Mouse (Mus musculus) midbrain, embryonic 10.5 days (tissue): ENCODE results near the gene Frmd7. TPM values are rescaled to one million over a fixed set of nuclear protein-coding genes. Genes with fewer than 3 reads are reported as not detected.

Source experiments
- DNase-seq: peaks from one replicate; pipeline ENCODE4 v3.0.0-alpha.2; 2017; ENCODE audit warnings: low spot score
- H3K27ac ChIP-seq: fragments of 300-500 bp; sonication (generic); replicated peaks from 2 replicates; pipeline ENCODE4 v1.5.1; 2016; ENCODE audit warnings: mild to moderate bottlenecking
- H3K27me3 ChIP-seq: fragments of 300-500 bp; sonication (generic); 2 replicates; pipeline ENCODE4 v1.6.1; 2016; ENCODE audit warnings: low read depth, mild to moderate bottlenecking; ENCODE audit not compliant: poor library complexity, severe bottlenecking
- H3K36me3 ChIP-seq: fragments of 300-500 bp; sonication (generic); 2 replicates; pipeline ENCODE4 v1.6.1; 2016; ENCODE audit warnings: mild to moderate bottlenecking, moderate library complexity
- H3K4me1 ChIP-seq: fragments of 300-500 bp; sonication (generic); 2 replicates; pipeline ENCODE4 v1.6.1; 2016
- H3K4me3 ChIP-seq: fragments of 300-500 bp; sonication (generic); 2 replicates; pipeline ENCODE4 v1.5.1; 2016; ENCODE audit warnings: mild to moderate bottlenecking, moderate library complexity
- H3K9me3 ChIP-seq: fragments of 300-500 bp; sonication (generic); replicated peaks from 2 replicates; pipeline ENCODE4 v1.6.1; 2016; ENCODE audit warnings: mild to moderate bottlenecking
- WGBS: fragments of 180-500 bp; shearing (Covaris S2); methylation state at CpG from one replicate; pipeline ENCODE4 v1.1.7; 2016; 5-methylcytosine and 5-hydroxymethylcytosine counted together
- polyA plus RNA-seq: library from polyadenylated mRNA; unstranded; fragments of >200 nt; fragmentation: Nextera tagmentation; extraction: Ambion mirVana; gene quantifications from 2 replicates; pipeline ENCODE4 v1.2.1, GENCODE M21; 2016

Frmd7 gene
- not detected in 2 replicates for polyA plus RNA-seq

DNA sequence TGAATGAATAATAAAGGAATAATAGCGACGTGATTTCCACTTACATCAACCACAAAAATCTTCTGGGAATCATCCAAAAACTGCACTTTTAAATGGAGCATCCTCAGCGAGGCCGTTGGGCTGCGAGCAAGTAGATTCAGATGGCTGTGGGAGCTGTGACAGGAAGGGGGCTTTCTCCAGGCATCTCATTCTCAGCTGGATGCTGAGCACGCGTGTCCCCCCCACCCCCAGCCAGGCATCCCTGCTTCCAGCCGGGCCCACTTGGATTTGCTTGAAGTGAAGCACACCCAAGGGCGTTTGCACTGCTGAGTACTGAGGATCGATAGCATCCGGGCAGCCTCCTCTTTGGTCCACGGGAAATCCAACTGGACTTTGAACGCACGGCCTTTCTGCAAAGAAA, at the start of gene Frmd7:
Gene Frmd7, minus strand, starts transcription at position 101 of the 400 bp plus-strand sequence.
- Histone ChIP-seq H3K36me3 (no peaks in the 10 kb centered on the region), H3K27ac (no peak within 1 kb of the TSS), H3K4me3 (no peak within 1 kb of the TSS), H3K27me3 (peaks cover 18% of the 10 kb centered on the region), H3K9me3 (no peaks in the 10 kb centered on the region), H3K4me1 (no peaks in the 10 kb centered on the region)
- DNase-seq = no peak
- 76% methylated on average over 14 of the region's 14 CpGs for WGBS

DNA sequence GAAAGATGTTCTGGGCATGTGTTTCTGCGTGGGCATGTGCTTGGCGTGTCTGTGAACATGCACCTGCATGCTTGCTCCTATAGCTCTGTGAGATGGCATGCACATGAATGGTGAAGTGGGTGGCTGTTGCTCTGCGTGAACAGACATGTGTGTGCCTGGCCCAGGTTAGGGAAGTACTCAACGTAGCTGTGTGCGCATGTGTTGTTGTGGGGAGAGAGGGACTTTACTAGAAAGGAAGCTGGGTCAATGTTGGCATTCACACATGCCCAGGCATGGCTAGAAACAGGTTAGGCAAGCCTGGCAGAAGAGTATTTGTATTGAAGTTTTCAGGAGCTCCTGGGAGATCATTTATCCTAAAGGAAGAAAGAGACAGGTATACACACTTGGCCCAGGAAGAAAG, 48.8 kb upstream of the Frmd7 start:
- 94% methylated on average over 5 of the region's 5 CpGs for WGBS
- no peaks in the 10 kb centered on the region for H3K36me3 ChIP-seq

DNA sequence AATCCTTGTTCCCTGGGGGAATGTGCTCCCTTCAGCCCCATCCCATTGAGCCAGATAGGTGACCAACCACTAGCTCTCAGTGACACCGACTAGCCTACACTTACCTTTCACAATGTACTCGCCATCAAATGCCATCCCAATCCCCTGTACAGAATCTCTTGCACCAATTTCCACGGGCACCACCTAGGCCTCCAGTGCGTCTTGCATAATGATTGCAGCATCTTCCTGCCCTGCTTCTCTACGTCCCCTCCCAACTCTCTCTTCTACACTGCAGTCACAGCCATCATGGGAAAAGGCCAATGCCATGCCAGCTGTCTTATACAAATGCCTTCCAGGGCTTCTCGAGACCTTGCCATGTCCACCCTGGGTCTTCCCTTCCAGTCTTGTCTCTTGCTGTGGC, 47.4 kb upstream of the Frmd7 start:
- H3K4me3 ChIP-seq = no peak overlapping the region
- WGBS = 96% methylated on average over 6 of the region's 6 CpGs
- no peaks in the 10 kb centered on the region for H3K4me1 ChIP-seq
- no peak for DNase-seq
- H3K27me3 ChIP-seq = no peaks in the 10 kb centered on the region
- H3K9me3 ChIP-seq = no peaks in the 10 kb centered on the region
- H3K36me3 ChIP-seq = no peaks in the 10 kb centered on the region
- no peak overlapping the region for H3K27ac ChIP-seq

More for the DNA sequence above, 48.8 kb upstream of the Frmd7 start:
- H3K4me3 ChIP-seq = no peak overlapping the region
- DNase-seq = no peak
- no peaks in the 10 kb centered on the region for H3K9me3 ChIP-seq
- no peaks in the 10 kb centered on the region for H3K27me3 ChIP-seq
- no peaks in the 10 kb centered on the region for H3K4me1 ChIP-seq
- H3K27ac ChIP-seq = no peak overlapping the region

DNA sequence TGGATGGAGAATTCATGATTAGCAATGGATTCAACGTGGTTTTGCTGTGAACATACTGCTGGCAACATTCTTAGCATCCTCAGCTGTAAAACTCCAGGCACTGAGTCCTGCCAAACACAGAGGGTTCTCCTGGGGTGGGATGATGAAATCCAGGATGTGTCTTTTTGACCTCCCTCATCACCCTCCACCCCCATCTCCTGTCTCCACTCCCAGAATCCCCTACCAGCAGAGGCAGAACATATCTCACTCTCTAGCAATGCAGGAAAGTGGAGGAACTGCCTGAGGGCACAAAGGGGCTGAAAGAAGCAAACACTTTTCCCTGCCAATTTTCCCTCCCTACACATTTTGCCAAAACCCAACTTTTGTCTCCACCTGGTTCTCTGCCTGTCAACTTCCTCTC, 46.1 kb upstream of the Frmd7 start:
- Histone ChIP-seq H3K27me3 (no peaks in the 10 kb centered on the region), H3K36me3 (no peaks in the 10 kb centered on the region), H3K4me3 (no peak overlapping the region), H3K4me1 (no peaks in the 10 kb centered on the region), H3K9me3 (no peaks in the 10 kb centered on the region), H3K27ac (no peak overlapping the region)
- no peak for DNase-seq
- 56% methylated on average over 1 of the region's 1 CpGs for WGBS

DNA sequence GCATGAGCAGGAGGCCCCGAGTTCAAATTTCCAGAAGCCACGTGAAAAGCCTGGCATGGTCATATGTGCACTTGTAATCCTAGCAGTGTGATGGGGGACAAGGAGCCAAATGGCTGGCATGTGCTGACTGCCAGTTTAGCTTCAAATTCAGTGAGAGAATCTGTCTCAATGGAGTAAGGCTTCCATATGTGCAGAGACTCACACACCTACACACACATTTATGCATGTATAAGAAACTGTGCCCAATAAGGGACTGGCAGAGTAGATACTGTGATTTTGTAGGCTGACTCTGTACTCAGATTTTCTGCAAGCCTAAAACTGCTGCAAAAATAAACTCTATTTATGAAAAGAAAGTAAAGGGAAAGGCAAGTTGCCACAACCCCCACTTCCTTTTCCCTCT, 35.9 kb upstream of the Frmd7 start:
- H3K4me1 ChIP-seq = no peaks in the 10 kb centered on the region
- no peaks in the 10 kb centered on the region for H3K27me3 ChIP-seq
- H3K27ac ChIP-seq = no peak overlapping the region
- 80% methylated on average over 2 of the region's 2 CpGs for WGBS
- H3K9me3 ChIP-seq = no peaks in the 10 kb centered on the region
- no peak overlapping the region for H3K4me3 ChIP-seq
- DNase-seq = no peak
- no peaks in the 10 kb centered on the region for H3K36me3 ChIP-seq

DNA sequence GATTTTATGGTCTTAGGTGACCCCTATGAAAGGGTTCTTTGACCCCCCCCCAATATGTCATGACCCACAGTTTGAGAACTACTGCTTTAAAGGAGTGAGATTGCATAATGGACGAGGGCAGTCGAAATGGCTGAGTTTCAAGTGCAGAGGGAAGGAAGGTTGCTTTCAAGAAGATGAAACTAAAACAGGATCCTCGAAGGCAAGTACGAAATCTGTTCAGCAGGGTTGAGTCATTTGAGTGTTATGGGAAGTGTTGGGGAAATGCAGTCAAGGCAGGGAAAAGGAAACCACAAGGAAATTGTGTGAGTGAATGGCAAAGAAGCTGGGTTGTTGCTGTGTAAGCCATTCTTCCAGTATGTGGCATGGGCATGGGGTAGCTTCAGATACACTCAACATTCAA, 29.6 kb upstream of the Frmd7 start:
- 89% methylated on average over 4 of the region's 4 CpGs for WGBS
- no peak for DNase-seq
- Histone ChIP-seq H3K36me3 (no peaks in the 10 kb centered on the region), H3K9me3 (no peaks in the 10 kb centered on the region), H3K27ac (no peak overlapping the region), H3K4me1 (no peaks in the 10 kb centered on the region), H3K4me3 (no peak overlapping the region), H3K27me3 (peaks cover 6% of the 10 kb centered on the region; the same call in 1 of the 2 replicates)

DNA sequence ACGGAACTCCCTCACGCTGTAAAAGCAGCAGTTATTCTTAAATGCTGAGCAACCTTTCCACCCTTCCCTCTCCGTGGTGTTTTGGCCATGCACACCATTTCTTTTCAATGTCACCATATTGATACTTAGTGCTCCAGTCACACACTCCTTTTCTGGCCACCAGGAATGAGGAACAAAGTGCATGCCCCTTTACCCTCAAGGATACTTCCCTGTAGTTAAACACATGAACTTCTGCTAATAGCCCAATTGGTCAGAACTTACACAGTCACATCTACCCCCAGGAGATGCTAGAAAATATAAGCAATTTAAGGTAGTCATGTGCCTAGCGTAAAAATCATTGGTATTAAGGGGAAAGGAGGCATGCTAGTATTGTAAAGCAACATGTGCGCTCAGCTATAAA, 27.4 kb upstream of the Frmd7 start:
- Histone ChIP-seq H3K36me3 (no peaks in the 10 kb centered on the region), H3K4me3 (no peak overlapping the region), H3K27me3 (peaks cover 12% of the 10 kb centered on the region; the same call in 1 of the 2 replicates), H3K27ac (no peak overlapping the region), H3K9me3 (no peaks in the 10 kb centered on the region), H3K4me1 (no peaks in the 10 kb centered on the region)
- 85% methylated on average over 5 of the region's 5 CpGs for WGBS
- DNase-seq = no peak

DNA sequence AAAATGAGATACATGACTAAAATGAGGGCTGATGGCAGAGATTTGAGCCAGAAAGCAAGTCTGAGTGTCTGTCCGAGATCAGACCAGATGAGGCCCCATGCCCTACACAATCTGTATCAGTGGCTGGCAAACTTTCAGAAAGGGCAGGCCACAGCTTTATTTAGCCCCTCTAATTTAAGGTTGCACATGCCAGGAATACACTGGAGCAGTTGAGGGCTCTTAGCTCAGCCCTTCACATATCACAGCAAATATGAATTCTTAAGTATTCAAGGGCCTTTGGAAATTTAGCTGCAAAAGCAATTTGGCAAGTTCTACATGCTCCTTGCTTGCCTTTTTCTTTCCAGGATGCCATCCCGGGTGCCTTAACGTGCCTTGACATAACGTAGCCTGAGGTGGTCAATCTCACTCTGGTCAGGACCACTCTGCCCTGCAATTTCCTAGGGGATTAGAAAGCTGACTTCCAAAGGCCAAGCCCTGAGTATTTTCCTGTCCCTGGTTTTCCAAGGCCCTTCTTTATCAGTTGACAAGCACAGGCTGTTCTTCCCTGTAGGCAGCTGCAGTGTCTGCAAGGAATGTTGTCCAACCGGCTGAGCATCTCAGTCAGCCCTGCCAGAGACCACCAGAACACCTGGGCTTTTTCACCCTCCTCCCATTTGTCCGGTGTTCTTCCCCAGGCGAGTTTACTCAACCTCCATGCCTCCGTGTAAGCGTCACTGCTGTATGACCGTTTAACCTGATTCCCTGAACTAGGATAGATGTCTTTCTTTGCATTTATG, 25.8 kb upstream of the Frmd7 start:
- no peaks in the 10 kb centered on the region for H3K4me1 ChIP-seq
- no peak overlapping the region for H3K4me3 ChIP-seq
- H3K27me3 ChIP-seq = peaks cover 16% of the 10 kb centered on the region
- DNase-seq = no peak
- H3K36me3 ChIP-seq = no peaks in the 10 kb centered on the region
- no peaks in the 10 kb centered on the region for H3K9me3 ChIP-seq
- WGBS = 74% methylated on average over 10 of the region's 10 CpGs
- no peak overlapping the region for H3K27ac ChIP-seq

DNA sequence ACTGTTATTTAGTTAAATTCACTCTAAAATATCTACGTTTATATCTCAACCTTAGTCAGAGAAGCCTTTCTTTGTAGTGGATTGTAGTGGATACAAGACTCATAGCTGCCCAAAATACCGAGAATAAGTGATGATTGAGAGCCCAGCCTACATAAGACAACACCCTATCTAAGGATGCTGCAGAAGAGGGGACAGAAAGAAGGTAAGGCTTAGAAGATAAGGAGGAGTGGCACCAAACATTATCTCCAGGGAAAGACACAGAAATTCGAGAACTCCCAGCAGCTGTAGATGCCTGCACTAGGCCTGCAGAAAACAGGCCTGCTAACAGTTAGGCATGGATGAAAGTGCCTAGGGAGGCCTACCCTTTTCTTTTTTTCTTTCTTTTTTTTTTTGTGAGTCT, 22.6 kb upstream of the Frmd7 start:
- Histone ChIP-seq H3K36me3 (no peaks in the 10 kb centered on the region), H3K27me3 (peaks cover 16% of the 10 kb centered on the region), H3K27ac (no peak overlapping the region), H3K4me1 (no peaks in the 10 kb centered on the region), H3K9me3 (no peaks in the 10 kb centered on the region), H3K4me3 (no peak overlapping the region)
- no peak for DNase-seq
- WGBS = 75% methylated on average over 3 of the region's 3 CpGs

DNA sequence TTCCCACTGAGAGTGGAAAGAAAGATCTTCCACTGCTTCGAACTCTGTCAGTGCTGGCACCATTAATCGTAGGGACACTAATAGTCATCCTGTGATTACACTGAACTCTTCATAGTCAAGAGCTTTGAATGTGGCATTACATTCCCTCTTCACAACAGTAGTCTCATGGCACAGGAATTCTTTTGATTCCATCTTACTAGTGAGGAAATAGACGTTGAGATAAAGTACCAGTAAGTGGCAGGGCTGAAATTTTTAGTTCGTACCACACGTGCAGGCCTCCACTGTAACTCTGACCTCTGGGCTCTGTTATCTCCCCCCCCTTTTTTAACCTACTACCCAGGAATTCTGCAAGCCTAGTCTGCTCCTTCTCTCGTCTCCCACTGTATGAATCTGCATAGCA, 20.4 kb upstream of the Frmd7 start:
- H3K27me3 ChIP-seq = peaks cover 12% of the 10 kb centered on the region
- DNase-seq = no peak
- H3K4me3 ChIP-seq = no peak overlapping the region
- 76% methylated on average over 6 of the region's 6 CpGs for WGBS
- no peaks in the 10 kb centered on the region for H3K9me3 ChIP-seq
- no peak overlapping the region for H3K27ac ChIP-seq
- H3K4me1 ChIP-seq = no peaks in the 10 kb centered on the region
- no peaks in the 10 kb centered on the region for H3K36me3 ChIP-seq

DNA sequence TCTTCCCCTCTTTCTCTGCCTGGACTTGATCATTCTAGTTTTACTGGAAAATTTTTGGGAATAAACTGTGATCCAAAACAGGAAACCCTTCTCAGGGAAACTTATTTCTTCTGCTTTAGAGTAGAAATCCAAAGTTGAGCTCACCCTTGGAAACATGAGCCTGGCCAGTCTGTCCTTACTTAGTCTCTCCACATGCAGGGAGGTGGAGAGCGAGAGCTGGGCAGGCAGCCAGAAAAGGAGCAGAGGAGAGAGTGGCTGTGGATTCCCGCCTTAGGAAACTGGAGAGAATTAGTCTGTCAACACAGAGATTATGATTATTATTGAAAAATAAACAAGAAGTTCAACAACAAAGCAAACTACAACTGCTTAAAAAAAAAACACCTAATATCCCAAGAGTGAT, 6.1 kb upstream of the Frmd7 start:
- no peaks in the 10 kb centered on the region for H3K36me3 ChIP-seq
- no peaks in the 10 kb centered on the region; the same call in 1 of the 2 replicates for H3K27me3 ChIP-seq
- H3K27ac ChIP-seq = no peak overlapping the region
- no peak for DNase-seq
- H3K9me3 ChIP-seq = no peaks in the 10 kb centered on the region
- no peaks in the 10 kb centered on the region for H3K4me1 ChIP-seq
- WGBS = 67% methylated on average over 2 of the region's 2 CpGs
- H3K4me3 ChIP-seq = no peak overlapping the region

DNA sequence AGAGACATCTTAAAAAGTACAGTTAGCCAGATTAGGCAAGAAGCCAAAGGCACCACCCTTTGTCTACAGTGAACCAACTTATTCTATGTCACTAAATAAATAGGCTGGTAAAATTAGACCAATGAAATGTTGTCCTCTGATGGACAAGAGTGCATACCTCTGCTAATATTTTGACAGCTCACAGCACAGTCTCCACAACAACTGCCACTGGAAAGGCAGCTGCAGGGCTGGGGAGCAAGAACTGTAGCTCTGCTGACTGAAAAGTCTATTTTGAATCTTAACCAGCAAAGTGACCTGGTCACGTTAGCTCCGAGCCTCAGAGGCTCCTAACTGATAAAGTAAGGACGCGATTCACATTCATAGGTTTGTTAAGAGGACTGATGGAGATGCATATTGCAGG, 5.6 kb upstream of the Frmd7 start:
- H3K36me3 ChIP-seq = no peaks in the 10 kb centered on the region
- no peaks in the 10 kb centered on the region for H3K9me3 ChIP-seq
- no peak for DNase-seq
- H3K27me3 ChIP-seq = no peaks in the 10 kb centered on the region; the same call in 1 of the 2 replicates
- no peak overlapping the region for H3K4me3 ChIP-seq
- H3K27ac ChIP-seq = no peak overlapping the region
- no peaks in the 10 kb centered on the region for H3K4me1 ChIP-seq
- WGBS = 87% methylated on average over 4 of the region's 4 CpGs

DNA sequence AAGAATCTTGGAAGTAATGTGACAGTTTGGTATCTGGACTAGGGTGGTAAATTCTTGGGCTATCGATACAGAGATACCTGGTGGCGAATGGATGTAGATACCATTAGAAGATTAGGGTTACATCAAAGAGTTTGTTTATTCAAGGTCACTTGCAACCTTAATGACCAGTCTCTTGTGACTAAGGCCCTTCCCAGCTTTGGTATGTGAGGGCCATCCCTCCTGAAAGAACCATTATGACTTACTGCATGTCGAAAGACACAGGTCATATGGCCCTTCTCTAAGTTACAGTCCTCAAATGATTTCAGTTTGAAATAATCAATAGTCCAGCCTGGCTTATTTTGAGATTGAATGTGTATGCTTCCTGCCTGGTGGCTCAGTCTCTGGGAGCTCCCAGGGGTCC, 5.4 kb downstream of the Frmd7 start:
- DNase-seq = no peak
- Histone ChIP-seq H3K27me3 (peaks cover 24% of the 10 kb centered on the region), H3K36me3 (no peaks in the 10 kb centered on the region), H3K9me3 (no peaks in the 10 kb centered on the region), H3K4me1 (peaks cover 14% of the 10 kb centered on the region), H3K4me3 (no peak overlapping the region), H3K27ac (no peak overlapping the region)
- WGBS = 91% methylated on average over 3 of the region's 3 CpGs
